Mouse (Mus musculus) midbrain, postnatal 0 days (tissue): ENCODE results near the gene Mkrn1. TPM values are rescaled to one million over a fixed set of nuclear protein-coding genes. Genes with fewer than 3 reads are reported as not detected.

Experiments
- ATAC-seq: fragments of 200-750 bp; cut with Nextera tagmentation; 2 replicates; pipeline ENCODE4 v1.8.0; 2017; ENCODE audit warnings: moderate number of reproducible peaks, mild to moderate bottlenecking, moderate TSS enrichment, moderate library complexity; ENCODE audit not compliant: low FRiP score
- DNase-seq: peaks from one replicate; pipeline ENCODE4 v3.0.0-alpha.2; 2015; ENCODE audit warnings: low spot score
- H3K27ac ChIP-seq: fragments of 300-500 bp; sonication (generic); 2 replicates; pipeline ENCODE4 v1.5.1; 2014; ENCODE audit warnings: low read depth, mild to moderate bottlenecking, low read length, mixed read lengths
- H3K27me3 ChIP-seq: fragments of 300-500 bp; sonication (generic); 2 replicates; pipeline ENCODE4 v1.6.1; 2014; ENCODE audit warnings: low read length, control low read depth, mixed read lengths; ENCODE audit not compliant: insufficient read depth
- H3K36me3 ChIP-seq: fragments of 300-500 bp; sonication (generic); 2 replicates; pipeline ENCODE4 v1.6.1; 2014; ENCODE audit warnings: low read length, control low read depth, mixed read lengths; ENCODE audit not compliant: insufficient read depth
- H3K4me1 ChIP-seq: fragments of 300-500 bp; sonication (generic); 2 replicates; pipeline ENCODE4 v1.6.1; 2014; ENCODE audit warnings: mild to moderate bottlenecking, control low read depth, antibody characterized with exemption, low read length, mixed read lengths; ENCODE audit not compliant: insufficient read depth
- H3K4me2 ChIP-seq: fragments of 300-500 bp; sonication (generic); 2 replicates; pipeline ENCODE4 v1.6.1; 2014; ENCODE audit warnings: low read depth, mild to moderate bottlenecking, low read length, mixed read lengths; ENCODE audit not compliant: poor library complexity, severe bottlenecking
- H3K4me3 ChIP-seq: fragments of 300-500 bp; sonication (generic); 2 replicates; pipeline ENCODE4 v1.5.1; 2014; ENCODE audit warnings: low read depth, mild to moderate bottlenecking, low read length, moderate library complexity
- H3K9ac ChIP-seq: fragments of 300-500 bp; sonication (generic); replicated peaks from 2 replicates; pipeline ENCODE4 v1.6.1; 2014; ENCODE audit warnings: mild to moderate bottlenecking, low read length, moderate library complexity, mixed read lengths; ENCODE audit not compliant: poor library complexity, severe bottlenecking
- H3K9me3 ChIP-seq: fragments of 300-500 bp; sonication (generic); 2 replicates; pipeline ENCODE4 v1.6.1; 2016; ENCODE audit warnings: low read length, control low read depth
- CTCF ChIP-seq: IDR thresholded peaks from 2 replicates; pipeline ENCODE4 v1.5.1; 2016; ENCODE audit warnings: antibody characterized with exemption, mild to moderate bottlenecking
- WGBS: fragments of 180-500 bp; shearing (Covaris S2); extraction: QIAGEN DNeasy Blood & Tissue Kit; methylation state at CpG from one replicate; pipeline ENCODE4 v1.1.7; 2014; 5-methylcytosine and 5-hydroxymethylcytosine counted together
- polyA plus RNA-seq: library from polyadenylated mRNA; unstranded; fragments of >200 nt; fragmentation: Nextera tagmentation; extraction: Ambion mirVana; gene quantifications from 2 replicates; pipeline ENCODE4 v1.2.1, GENCODE M21; 2015
- total RNA-seq: library from RNA; depleted of rRNA; stranded (reverse); fragments of >200 nt; gene quantifications from 2 replicates; pipeline ENCODE4 v1.2.3, GENCODE M21; 2014

Mkrn1 gene
- total and polyA plus RNA-seq, 2 experiments from 2014 or later = 201 to 238 TPM

- Histone ChIP-seq H3K9me3 (no peaks in the 10 kb centered on the region), H3K27me3 (no peaks in the 10 kb centered on the region), H3K27ac (no peak overlapping the region), H3K9ac (no peak overlapping the region), H3K4me3 (no peak overlapping the region), H3K4me1 (peaks cover 6% of the 10 kb centered on the region; the same call in 1 of the 2 replicates), H3K4me2 (no peak overlapping the region), H3K36me3 (no peaks in the 10 kb centered on the region)
- peak; percentile 67 for DNase-seq
- TF ChIP-seq CTCF = peak; percentile 71
- 59% methylated on average over 3 of the region's 5 CpGs for WGBS
- ATAC-seq = no peak
Observed at GRCm38 (mm10) chr6:39415762-39416161, 4.5 kb downstream of the Mkrn1 start.

- no peak for ATAC-seq
- no peaks in the 10 kb centered on the region for H3K27me3 ChIP-seq
- H3K4me3 ChIP-seq = no peak overlapping the region
- TF ChIP-seq CTCF = peak; percentile 61
- 77% methylated on average over 1 of the region's 1 CpGs for WGBS
- H3K9me3 ChIP-seq = no peaks in the 10 kb centered on the region
- peaks cover 6% of the 10 kb centered on the region; the same call in 1 of the 2 replicates for H3K4me1 ChIP-seq
- H3K4me2 ChIP-seq = no peak overlapping the region
- H3K9ac ChIP-seq = no peak overlapping the region
- H3K27ac ChIP-seq = no peak overlapping the region
- peak; percentile 35 for DNase-seq
- peaks cover 6% of the 10 kb centered on the region; the same call in 1 of the 2 replicates for H3K36me3 ChIP-seq
Observed at GRCm38 (mm10) chr6:39414106-39414505, 6.2 kb downstream of the Mkrn1 start.

GRCm38 (mm10) chr6:39406480-39406879 lies 13.8 kb downstream of the Mkrn1 start:
- no peaks in the 10 kb centered on the region for H3K9me3 ChIP-seq
- 95% methylated on average over 5 of the region's 5 CpGs for WGBS
- DNase-seq (no peak), ATAC-seq (no peak)
- no peak overlapping the region for H3K4me3 ChIP-seq
- no peaks in the 10 kb centered on the region for H3K4me1 ChIP-seq
- H3K27ac ChIP-seq = no peak overlapping the region
- no peak overlapping the region for H3K4me2 ChIP-seq
- no peak for TF ChIP-seq CTCF
- peaks cover 26% of the 10 kb centered on the region for H3K36me3 ChIP-seq
- H3K9ac ChIP-seq = no peak overlapping the region
- H3K27me3 ChIP-seq = no peaks in the 10 kb centered on the region

- DNase-seq = no peak
- Histone ChIP-seq H3K9me3 (no peaks in the 10 kb centered on the region), H3K4me2 (no peak overlapping the region), H3K27ac (no peak overlapping the region), H3K36me3 (peaks cover 34% of the 10 kb centered on the region), H3K4me1 (no peaks in the 10 kb centered on the region), H3K4me3 (no peak overlapping the region), H3K27me3 (no peaks in the 10 kb centered on the region), H3K9ac (no peak overlapping the region)
- 93% methylated on average over 2 of the region's 2 CpGs for WGBS
- ATAC-seq = no peak
- no peak for TF ChIP-seq CTCF
Observed at GRCm38 (mm10) chr6:39403136-39403535, 17.1 kb downstream of the Mkrn1 start.

GRCm38 (mm10) chr6:39400343-39400742 lies 19.9 kb downstream of the Mkrn1 start:
- no peak overlapping the region for H3K4me3 ChIP-seq
- H3K4me1 ChIP-seq = no peaks in the 10 kb centered on the region
- no peak overlapping the region for H3K27ac ChIP-seq
- H3K36me3 ChIP-seq = peaks cover 34% of the 10 kb centered on the region
- no peak overlapping the region for H3K4me2 ChIP-seq
- 66% methylated on average over 7 of the region's 7 CpGs for WGBS
- no peak overlapping the region for H3K9ac ChIP-seq
- peak; percentile 65 for TF ChIP-seq CTCF
- DNase-seq (no peak), ATAC-seq (no peak)
- no peaks in the 10 kb centered on the region for H3K9me3 ChIP-seq
- no peaks in the 10 kb centered on the region for H3K27me3 ChIP-seq

GRCm38 (mm10) chr6:39398342-39398741 lies 21.9 kb downstream of the Mkrn1 start:
- no peak for TF ChIP-seq CTCF
- Histone ChIP-seq H3K4me1 (no peaks in the 10 kb centered on the region), H3K9me3 (no peaks in the 10 kb centered on the region), H3K4me2 (no peak overlapping the region), H3K27me3 (no peaks in the 10 kb centered on the region), H3K9ac (no peak overlapping the region), H3K27ac (no peak overlapping the region), H3K36me3 (peaks cover 19% of the 10 kb centered on the region), H3K4me3 (no peak overlapping the region)
- WGBS = 97% methylated on average over 9 of the region's 9 CpGs
- ATAC-seq = no peak
- DNase-seq = no peak
